Mouse (Mus musculus) forebrain, embryonic 16.5 days (tissue): ENCODE data around the gene Trnp1. TPM values are rescaled to one million over a fixed set of nuclear protein-coding genes. Genes with fewer than 3 reads are reported as not detected.
A peak's percentile ranks its signal among the peaks of the same experiment; 100 is the strongest.

Experiments used
- ATAC-seq: fragments of 200-750 bp; cut with Nextera tagmentation; 2 replicates; pipeline ENCODE4 v1.8.0; 2017; ENCODE audit warnings: mild to moderate bottlenecking, moderate library complexity
- H3K27ac ChIP-seq: fragments of 300-500 bp; sonication (generic); 2 replicates; pipeline ENCODE4 v1.5.1; 2014; ENCODE audit warnings: low read length, control low read depth
- H3K27me3 ChIP-seq: fragments of 300-500 bp; sonication (generic); replicated peaks from 2 replicates; pipeline ENCODE4 v1.6.1; 2014; ENCODE audit warnings: low read length; ENCODE audit not compliant: control insufficient read depth, insufficient read depth
- H3K36me3 ChIP-seq: fragments of 300-500 bp; sonication (generic); 2 replicates; pipeline ENCODE4 v1.6.1; 2014; ENCODE audit not compliant: control insufficient read depth, insufficient read depth
- H3K4me1 ChIP-seq: fragments of 300-500 bp; sonication (generic); replicated peaks from 2 replicates; pipeline ENCODE4 v1.6.1; 2014; ENCODE audit warnings: low read length; ENCODE audit not compliant: control insufficient read depth, insufficient read depth
- H3K4me2 ChIP-seq: fragments of 300-500 bp; sonication (generic); 2 replicates; pipeline ENCODE4 v1.6.1; 2014; ENCODE audit warnings: mild to moderate bottlenecking, low read length, control low read depth
- H3K4me3 ChIP-seq: fragments of 300-500 bp; sonication (generic); replicated peaks from 2 replicates; pipeline ENCODE4 v1.5.1; 2014; ENCODE audit warnings: mild to moderate bottlenecking, low read length, control low read depth
- H3K9ac ChIP-seq: fragments of 300-500 bp; sonication (generic); replicated peaks from 2 replicates; pipeline ENCODE4 v1.6.1; 2014; ENCODE audit warnings: low read depth, low read length, control low read depth
- H3K9me3 ChIP-seq: fragments of 300-500 bp; sonication (generic); 2 replicates; pipeline ENCODE4 v1.6.1; 2016; ENCODE audit warnings: low read length; ENCODE audit not compliant: control insufficient read depth
- WGBS: fragments of 180-500 bp; shearing (Covaris S2); extraction: QIAGEN DNeasy Blood & Tissue Kit; methylation state at CpG from one replicate; pipeline ENCODE4 v1.1.7; 2014; 5-methylcytosine and 5-hydroxymethylcytosine counted together
- polyA plus RNA-seq: library from polyadenylated mRNA; unstranded; fragments of >200 nt; fragmentation: Nextera tagmentation; extraction: Ambion mirVana; gene quantifications from 2 replicates; pipeline ENCODE4 v1.2.1, GENCODE M21; 2015

The Trnp1 gene
- polyA plus RNA-seq, 1 experiment from 2014 or later = 6.5 TPM

GRCm38 (mm10) chr4:133486673-133487357, 11.5 kb downstream of the Trnp1 start:
- peaks cover 5% of the 10 kb centered on the region; the same call in 1 of the 2 replicates for H3K27me3 ChIP-seq
- no peak for ATAC-seq
- H3K9me3 ChIP-seq = no peaks in the 10 kb centered on the region
- 95% methylated on average over 26 of the region's 26 CpGs for WGBS
- H3K4me1 ChIP-seq = no peaks in the 10 kb centered on the region; the same call in 1 of the 2 replicates
- H3K36me3 ChIP-seq = no peaks in the 10 kb centered on the region
- H3K4me3 ChIP-seq = no peak overlapping the region
- no peak overlapping the region for H3K4me2 ChIP-seq
- no peak overlapping the region for H3K27ac ChIP-seq
- H3K9ac ChIP-seq = no peak overlapping the region

GRCm38 (mm10) chr4:133485691-133486425, 12.5 kb downstream of the Trnp1 start:
- no peaks in the 10 kb centered on the region for H3K9me3 ChIP-seq
- peaks cover 11% of the 10 kb centered on the region; the same call in 1 of the 2 replicates for H3K27me3 ChIP-seq
- H3K27ac ChIP-seq = no peak overlapping the region
- 93% methylated on average over 28 of the region's 28 CpGs for WGBS
- no peaks in the 10 kb centered on the region for H3K36me3 ChIP-seq
- ATAC-seq = no peak
- H3K4me1 ChIP-seq = no peaks in the 10 kb centered on the region; the same call in 1 of the 2 replicates
- H3K9ac ChIP-seq = no peak overlapping the region
- H3K4me3 ChIP-seq = no peak overlapping the region
- H3K4me2 ChIP-seq = no peak overlapping the region

- Histone ChIP-seq H3K27ac (no peak overlapping the region), H3K9me3 (no peaks in the 10 kb centered on the region), H3K4me1 (peaks cover 7% of the 10 kb centered on the region; the same call in 1 of the 2 replicates), H3K36me3 (no peaks in the 10 kb centered on the region), H3K4me2 (no peak overlapping the region), H3K4me3 (no peak overlapping the region), H3K9ac (no peak overlapping the region), H3K27me3 (peaks cover 19% of the 10 kb centered on the region; the same call in 1 of the 2 replicates)
- WGBS = 16% methylated on average over 22 of the region's 22 CpGs
- no peak for ATAC-seq
Observed at GRCm38 (mm10) chr4:133484266-133485025, 13.9 kb downstream of the Trnp1 start.

- no peaks in the 10 kb centered on the region for H3K36me3 ChIP-seq
Observed at GRCm38 (mm10) chr4:133482479-133482878, 15.9 kb downstream of the Trnp1 start.

GRCm38 (mm10) chr4:133481488-133481887, 16.9 kb downstream of the Trnp1 start:
- WGBS = 38% methylated on average over 4 of the region's 4 CpGs
- no peak overlapping the region for H3K9ac ChIP-seq
- H3K4me1 ChIP-seq = peaks cover 8% of the 10 kb centered on the region; the same call in 1 of the 2 replicates
- no peak overlapping the region for H3K4me3 ChIP-seq
- H3K9me3 ChIP-seq = no peaks in the 10 kb centered on the region
- H3K27ac ChIP-seq = no peak overlapping the region
- no peak overlapping the region for H3K4me2 ChIP-seq
- no peaks in the 10 kb centered on the region for H3K36me3 ChIP-seq
- H3K27me3 ChIP-seq = peaks cover 25% of the 10 kb centered on the region
- ATAC-seq = no peak

More at GRCm38 (mm10) chr4:133482479-133482878, 15.9 kb downstream of the Trnp1 start:
- Histone ChIP-seq H3K4me1 (peaks cover 8% of the 10 kb centered on the region; the same call in 1 of the 2 replicates), H3K27ac (no peak overlapping the region), H3K9ac (no peak overlapping the region), H3K9me3 (no peaks in the 10 kb centered on the region), H3K4me2 (no peak overlapping the region), H3K27me3 (peaks cover 22% of the 10 kb centered on the region; the same call in 1 of the 2 replicates), H3K4me3 (no peak overlapping the region)
- 86% methylated on average over 3 of the region's 3 CpGs for WGBS
- no peak for ATAC-seq

- H3K9me3 ChIP-seq = no peaks in the 10 kb centered on the region
- H3K9ac ChIP-seq = no peak overlapping the region
- H3K36me3 ChIP-seq = no peaks in the 10 kb centered on the region
- H3K4me1 ChIP-seq = peaks cover 8% of the 10 kb centered on the region; the same call in 1 of the 2 replicates
- H3K27ac ChIP-seq = no peak overlapping the region
- 48% methylated on average over 6 of the region's 6 CpGs for WGBS
- no peak overlapping the region for H3K4me2 ChIP-seq
- no peak for ATAC-seq
- H3K27me3 ChIP-seq = peaks cover 25% of the 10 kb centered on the region
- no peak overlapping the region for H3K4me3 ChIP-seq
Observed at GRCm38 (mm10) chr4:133480754-133481153, 17.6 kb downstream of the Trnp1 start.

- ATAC-seq = no peak
- peak overlapping the region; percentile 43 for H3K4me3 ChIP-seq
- no peaks in the 10 kb centered on the region for H3K9me3 ChIP-seq
- no peak overlapping the region for H3K27ac ChIP-seq
- 5% methylated on average over 34 of the region's 34 CpGs for WGBS
- peak overlapping the region; percentile 55 for H3K4me2 ChIP-seq
- no peaks in the 10 kb centered on the region for H3K36me3 ChIP-seq
- H3K4me1 ChIP-seq = peaks cover 8% of the 10 kb centered on the region; the same call in 1 of the 2 replicates
- no peak overlapping the region; the same call in 1 of the 2 replicates for H3K9ac ChIP-seq
- H3K27me3 ChIP-seq = peaks cover 25% of the 10 kb centered on the region
Observed at GRCm38 (mm10) chr4:133480185-133480537, 18.2 kb downstream of the Trnp1 start.

GRCm38 (mm10) chr4:133479458-133480184, 18.7 kb downstream of the Trnp1 start, which contains the start of gene Tent5b:
Gene Tent5b (plus strand): TSS chr4:133480132.
- ATAC-seq = peak; percentile 99
- H3K9ac ChIP-seq = no peak within 1 kb of the TSS; the same call in 1 of the 2 replicates

More at GRCm38 (mm10) chr4:133479458-133480184, 18.7 kb downstream of the Trnp1 start, which contains the start of gene Tent5b:
- 4% methylated on average over 29 of the region's 29 CpGs for WGBS
- no peaks in the 10 kb centered on the region for H3K36me3 ChIP-seq
- no peak within 1 kb of the TSS for H3K27ac ChIP-seq
- H3K9me3 ChIP-seq = no peaks in the 10 kb centered on the region
- peaks cover 25% of the 10 kb centered on the region for H3K27me3 ChIP-seq
- peak within 1 kb of the TSS; percentile 43 for H3K4me3 ChIP-seq
- H3K4me2 ChIP-seq = peak within 1 kb of the TSS; percentile 55
- peaks cover 8% of the 10 kb centered on the region; the same call in 1 of the 2 replicates for H3K4me1 ChIP-seq
